Mouse (Mus musculus) 416B (cell line): ENCODE data around the gene Lhfpl3.
"Not testable (repeated sequence)": the region's sequence is repeated elsewhere in the genome, so short reads cannot be mapped to it uniquely, and the experiment has no call there.

Experiments used
- DNase-seq: peaks from one replicate; pipeline ENCODE4 v3.0.0; 2011; ENCODE audit warnings: low read depth

Lhfpl3 gene

GRCm38 (mm10) chr5:22745885-22746532 is at the start of gene Lhfpl3:
TSS of gene Lhfpl3 (plus strand) at chr5:22746059.
- DNase-seq = no peak

DNA sequence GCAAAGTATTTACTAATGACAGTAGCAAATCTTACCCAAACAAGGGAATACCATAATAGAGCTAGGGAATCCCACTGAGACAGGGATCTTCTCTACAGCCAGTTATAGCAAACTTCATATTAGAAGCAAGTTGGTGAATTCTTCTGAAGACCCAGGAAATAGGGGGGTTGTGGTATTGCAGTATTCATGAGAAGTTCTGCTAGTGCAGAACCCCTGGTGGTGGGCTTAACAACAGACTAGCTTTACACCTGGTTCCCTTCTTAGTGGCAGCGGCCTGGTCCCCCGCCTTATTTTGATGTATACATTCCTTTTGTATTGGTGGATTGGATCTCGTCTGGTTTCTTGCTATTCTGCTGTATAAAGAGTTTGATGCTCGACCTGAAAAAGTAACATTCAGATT is 39.6 kb upstream of the Lhfpl3 start:
- DNase-seq = not testable (repeated sequence)

- DNase-seq = no peak
Observed at GRCm38 (mm10) chr5:22745529-22745884, 352 bp upstream of the Lhfpl3 start.

GRCm38 (mm10) chr5:22746533-22747021 is 718 bp downstream of the Lhfpl3 start:
- DNase-seq = no peak

GRCm38 (mm10) chr5:22747305-22747704 is 1.4 kb downstream of the Lhfpl3 start:
- DNase-seq = no peak

DNA sequence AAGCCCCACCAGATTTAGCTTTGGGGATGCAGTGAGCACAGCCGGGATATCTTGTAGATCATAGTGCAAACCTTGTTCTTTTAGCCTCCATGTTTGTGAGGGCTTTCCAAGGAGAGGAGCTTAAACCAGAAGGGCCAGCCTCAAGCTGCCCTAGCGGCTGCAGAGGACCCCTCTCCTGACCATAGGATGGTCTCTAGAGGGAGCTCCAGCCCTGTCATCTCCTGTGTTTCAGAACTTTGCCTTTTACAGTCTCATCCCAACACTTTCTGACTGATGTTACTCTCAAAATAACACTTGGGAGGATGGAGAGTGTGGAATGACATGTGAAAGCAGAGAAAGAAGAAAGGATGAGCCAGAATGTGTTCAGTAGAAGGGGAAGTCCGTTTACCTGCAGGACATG is 11.4 kb downstream of the Lhfpl3 start:
- no peak for DNase-seq

GRCm38 (mm10) chr5:22770726-22771125 is 24.9 kb downstream of the Lhfpl3 start:
- DNase-seq = no peak

- no peak for DNase-seq
Observed at GRCm38 (mm10) chr5:22795361-22795760, 49.5 kb downstream of the Lhfpl3 start.

- no peak for DNase-seq
Observed at GRCm38 (mm10) chr5:22813426-22813825, 67.6 kb downstream of the Lhfpl3 start.

DNA sequence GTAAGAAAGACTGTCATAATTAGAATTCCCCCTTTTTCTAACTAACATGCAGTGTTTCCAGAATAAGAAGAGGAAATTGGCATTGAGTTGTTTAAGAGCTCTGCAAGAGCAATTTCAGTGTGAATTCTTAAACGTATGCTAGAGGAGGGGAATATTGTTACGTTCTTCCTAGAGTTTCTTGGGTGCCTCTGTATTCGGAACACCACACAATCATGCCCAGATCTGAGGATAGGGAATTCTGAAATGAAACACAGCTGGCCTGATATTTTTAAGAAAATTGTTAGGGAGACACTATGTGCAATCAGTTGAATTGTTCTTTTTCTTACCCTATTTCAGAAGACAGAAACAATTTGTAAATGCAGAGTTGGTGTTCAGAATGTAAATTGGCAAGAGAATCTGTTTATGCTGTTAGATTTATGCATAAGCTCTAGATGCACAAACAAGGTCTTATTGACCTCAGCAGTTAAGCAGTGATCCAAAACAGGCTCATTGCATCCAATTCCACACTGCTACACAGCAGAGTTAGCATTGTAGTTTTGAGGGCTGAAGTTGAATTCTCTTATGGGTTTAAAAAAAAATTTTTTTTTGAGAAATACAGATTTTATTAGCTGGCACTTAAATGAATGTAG is 84.1 kb downstream of the Lhfpl3 start:
- no peak for DNase-seq

- no peak for DNase-seq
Observed at GRCm38 (mm10) chr5:22851572-22851971, 105.7 kb downstream of the Lhfpl3 start.

- DNase-seq = no peak
Observed at GRCm38 (mm10) chr5:22853503-22853902, 107.6 kb downstream of the Lhfpl3 start.

DNA sequence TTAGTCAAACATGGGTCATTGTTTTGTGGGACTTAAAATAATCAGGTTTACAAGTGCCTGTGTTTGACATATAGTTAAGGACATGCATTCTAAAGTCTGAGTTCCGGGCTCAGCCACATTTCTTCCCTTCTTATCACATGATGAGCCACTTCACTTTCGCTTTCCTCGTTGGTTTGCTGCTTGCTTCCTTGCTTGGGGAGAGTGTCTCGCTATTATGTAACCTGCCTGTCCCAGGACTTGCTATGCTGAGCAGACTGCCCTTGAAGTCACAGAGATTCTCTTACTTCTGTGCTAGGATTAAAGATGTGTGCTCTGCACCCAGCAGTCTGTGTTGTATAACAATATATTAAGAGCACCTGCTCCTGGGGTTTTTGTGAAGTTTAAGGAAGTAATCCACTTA is 110.6 kb downstream of the Lhfpl3 start:
- DNase-seq = peak; percentile 19

GRCm38 (mm10) chr5:22861399-22861798 is 115.5 kb downstream of the Lhfpl3 start:
- DNase-seq = peak; percentile 25

- no peak for DNase-seq
Observed at GRCm38 (mm10) chr5:22869031-22869430, 123.2 kb downstream of the Lhfpl3 start.

GRCm38 (mm10) chr5:22872417-22872816 is 126.6 kb downstream of the Lhfpl3 start:
- no peak for DNase-seq

- DNase-seq = no peak
Observed at GRCm38 (mm10) chr5:22888345-22888744, 142.5 kb downstream of the Lhfpl3 start.

- peak; percentile 5 for DNase-seq
Observed at GRCm38 (mm10) chr5:22889481-22889880, 143.6 kb downstream of the Lhfpl3 start.

GRCm38 (mm10) chr5:22897228-22897627 is 151.4 kb downstream of the Lhfpl3 start:
- no peak for DNase-seq

DNA sequence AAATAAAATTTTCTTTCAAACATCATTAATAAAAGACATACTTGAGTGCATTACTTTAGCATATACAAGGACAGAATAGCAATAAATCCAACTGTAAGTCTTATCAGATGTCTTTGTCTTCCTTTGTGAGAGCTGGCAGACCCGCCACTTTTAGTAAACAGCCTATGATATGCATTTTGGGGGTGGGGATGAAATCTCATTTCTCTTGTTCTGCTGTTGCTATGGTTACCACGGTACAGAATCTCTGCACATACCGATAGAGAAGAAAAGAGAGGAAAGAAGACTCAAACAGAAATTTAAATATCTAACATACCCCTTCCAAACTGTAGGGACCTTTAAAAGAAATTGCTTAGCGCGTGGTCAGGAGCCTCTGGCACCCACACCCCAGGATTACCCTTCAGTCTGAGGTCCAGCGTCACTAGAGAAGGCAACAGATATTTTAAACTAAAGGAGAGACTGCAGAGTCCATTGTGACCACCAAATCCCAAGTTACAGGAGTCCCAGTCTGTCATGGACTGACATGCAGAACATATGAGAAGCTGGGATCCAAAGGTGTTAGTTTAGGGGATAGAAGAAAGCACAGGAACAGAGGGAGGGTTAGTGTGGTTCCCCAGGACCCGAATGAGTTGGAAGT is 151.9 kb downstream of the Lhfpl3 start:
- no peak for DNase-seq

DNA sequence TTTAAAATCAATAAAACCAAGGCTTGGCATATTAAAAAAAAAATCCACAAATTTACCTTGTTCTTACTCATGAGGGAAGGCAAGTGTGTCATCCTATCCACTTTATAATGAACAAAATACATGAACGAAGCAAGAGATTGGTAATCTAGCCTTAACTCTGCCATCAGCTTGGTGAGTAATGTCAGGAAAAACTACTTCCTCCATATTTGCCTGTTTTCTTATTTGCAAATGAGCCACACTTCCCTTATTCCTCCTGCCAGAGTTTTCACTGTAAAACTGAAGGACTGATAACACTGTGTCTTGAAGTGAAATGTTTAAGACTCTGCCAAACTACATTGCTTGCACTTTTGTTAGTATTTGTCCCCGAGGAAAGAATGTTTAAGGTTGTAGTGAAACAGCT is 152.7 kb downstream of the Lhfpl3 start:
- no peak for DNase-seq

GRCm38 (mm10) chr5:22899913-22900312 is 154.1 kb downstream of the Lhfpl3 start:
- DNase-seq = no peak

DNA sequence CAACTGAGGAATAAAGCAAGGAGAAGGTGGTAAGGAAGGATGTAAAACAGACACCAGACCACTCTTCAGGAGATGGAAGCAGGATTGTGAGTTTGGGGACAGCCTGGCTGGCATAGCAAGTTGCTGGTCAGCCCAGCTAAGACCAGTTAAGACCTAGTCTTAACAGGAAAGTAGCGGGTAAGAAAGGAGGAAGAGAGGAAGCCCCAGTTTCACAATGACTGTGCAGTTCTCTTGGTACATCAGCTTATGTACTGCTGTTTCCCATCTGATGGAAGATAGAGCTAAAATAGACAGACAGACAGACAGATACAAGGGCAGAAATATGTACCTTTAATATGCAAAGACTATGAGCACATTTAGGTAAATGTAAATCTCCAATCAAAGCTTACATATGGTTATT is 171.3 kb downstream of the Lhfpl3 start:
- DNase-seq = no peak
